Mouse (Mus musculus) heart, embryonic 11.5 days (tissue): ENCODE results near the gene Gm49450. TPM values are rescaled to one million over a fixed set of nuclear protein-coding genes. Genes with fewer than 3 reads are reported as not detected.

Experiments
- ATAC-seq: fragments of 200-750 bp; cut with Nextera tagmentation; replicated peaks from 2 replicates; pipeline ENCODE4 v1.8.0; 2017; ENCODE audit warnings: moderate library complexity; ENCODE audit not compliant: insufficient number of reproducible peaks, low FRiP score, low TSS enrichment
- H3K27ac ChIP-seq: fragments of 300-500 bp; sonication (generic); 2 replicates; pipeline ENCODE4 v1.5.1; 2014; ENCODE audit warnings: mild to moderate bottlenecking, low read depth, low read length
- H3K27me3 ChIP-seq: fragments of 300-500 bp; sonication (generic); 2 replicates; pipeline ENCODE4 v1.6.1; 2014; ENCODE audit warnings: mild to moderate bottlenecking, low read length, mixed read lengths; ENCODE audit not compliant: control insufficient read depth, insufficient read depth
- H3K36me3 ChIP-seq: fragments of 300-500 bp; sonication (generic); 2 replicates; pipeline ENCODE4 v1.6.1; 2014; ENCODE audit warnings: mild to moderate bottlenecking, low read length, moderate library complexity, mixed read lengths; ENCODE audit not compliant: control insufficient read depth, insufficient read depth
- H3K4me1 ChIP-seq: fragments of 300-500 bp; sonication (generic); 2 replicates; pipeline ENCODE4 v1.6.1; 2014; ENCODE audit warnings: low read length; ENCODE audit not compliant: control insufficient read depth, insufficient read depth
- H3K4me2 ChIP-seq: fragments of 300-500 bp; sonication (generic); 2 replicates; pipeline ENCODE4 v1.6.1; 2014; ENCODE audit warnings: mild to moderate bottlenecking, moderate library complexity
- H3K4me3 ChIP-seq: fragments of 300-500 bp; sonication (generic); 2 replicates; pipeline ENCODE4 v1.5.1; 2014; ENCODE audit warnings: low read depth, low read length
- H3K9ac ChIP-seq: fragments of 300-500 bp; sonication (generic); 2 replicates; pipeline ENCODE4 v1.6.1; 2014; ENCODE audit warnings: mild to moderate bottlenecking, low read depth, low read length, moderate library complexity
- H3K9me3 ChIP-seq: fragments of 300-500 bp; sonication (generic); replicated peaks from 2 replicates; pipeline ENCODE4 v1.6.1; 2016; ENCODE audit warnings: low read length; ENCODE audit not compliant: control insufficient read depth
- WGBS: fragments of 180-500 bp; shearing (Covaris S2); extraction: QIAGEN DNeasy Blood & Tissue Kit; methylation state at CpG from one replicate; pipeline ENCODE4 v1.1.7; 2014; ENCODE audit not compliant: insufficient replicate concordance; 5-methylcytosine and 5-hydroxymethylcytosine counted together
- polyA plus RNA-seq: library from polyadenylated mRNA; unstranded; fragments of >200 nt; fragmentation: Nextera tagmentation; extraction: Ambion mirVana; gene quantifications from 2 replicates; pipeline ENCODE4 v1.2.1, GENCODE M21; 2014

The Gm49450 gene
- polyA plus RNA-seq, 1 experiment from 2014 or later: not detected

DNA sequence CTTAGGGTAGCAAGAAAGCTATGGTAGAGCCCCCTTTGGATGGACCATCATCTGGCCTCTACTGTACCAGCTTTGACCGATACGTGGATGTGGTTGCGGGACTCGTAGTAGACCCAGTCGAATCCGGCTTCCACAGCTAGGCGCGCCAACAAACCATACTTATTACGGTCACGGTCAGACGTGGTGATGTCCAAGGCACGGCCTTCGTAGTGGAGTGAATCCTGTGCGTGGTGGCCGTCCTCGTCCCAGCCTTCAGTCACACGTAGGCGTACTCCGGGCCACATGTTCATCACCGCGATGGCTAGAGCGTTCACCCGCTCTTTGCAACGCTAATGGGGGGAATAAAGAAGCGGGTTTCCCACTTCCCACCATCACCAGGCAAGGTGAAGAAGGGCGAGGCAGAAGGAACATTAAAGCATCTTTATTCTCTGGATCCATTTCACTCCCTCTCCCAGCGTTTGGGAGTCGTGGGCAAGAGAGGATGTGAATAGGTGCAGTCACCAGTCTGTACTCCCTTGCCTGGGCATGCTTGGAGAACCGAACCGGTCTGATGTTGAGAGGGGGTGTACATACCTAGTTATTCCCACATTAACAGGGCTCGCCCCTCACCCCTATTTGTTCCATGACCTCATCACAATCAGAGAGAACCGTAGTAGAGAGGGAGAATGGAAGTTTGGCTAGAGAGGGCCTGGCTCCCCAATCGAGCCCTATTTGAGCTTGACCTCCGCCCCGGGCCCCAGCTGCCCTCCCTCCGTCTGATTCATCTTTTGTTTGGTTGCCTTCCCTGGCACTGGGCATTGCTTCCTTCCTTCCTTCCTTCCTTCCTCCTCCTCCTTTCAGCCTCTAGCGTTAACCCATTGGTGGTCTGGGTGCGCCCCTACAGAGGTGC is 58.4 kb downstream of the Gm49450 start:
- no peak for ATAC-seq
- no peaks in the 10 kb centered on the region for H3K9me3 ChIP-seq
- peak overlapping the region; percentile 87; the same call in 1 of the 2 replicates for H3K27ac ChIP-seq
- H3K27me3 ChIP-seq: peaks cover 63% of the 10 kb centered on the region
- peaks cover 48% of the 10 kb centered on the region for H3K4me1 ChIP-seq
- H3K4me3 ChIP-seq: peak overlapping the region; percentile 61
- H3K36me3 ChIP-seq: no peaks in the 10 kb centered on the region
- WGBS: 4% methylated on average over 38 of the region's 38 CpGs
- peak overlapping the region; percentile 100 for H3K4me2 ChIP-seq
- peak overlapping the region; percentile 74 for H3K9ac ChIP-seq

DNA sequence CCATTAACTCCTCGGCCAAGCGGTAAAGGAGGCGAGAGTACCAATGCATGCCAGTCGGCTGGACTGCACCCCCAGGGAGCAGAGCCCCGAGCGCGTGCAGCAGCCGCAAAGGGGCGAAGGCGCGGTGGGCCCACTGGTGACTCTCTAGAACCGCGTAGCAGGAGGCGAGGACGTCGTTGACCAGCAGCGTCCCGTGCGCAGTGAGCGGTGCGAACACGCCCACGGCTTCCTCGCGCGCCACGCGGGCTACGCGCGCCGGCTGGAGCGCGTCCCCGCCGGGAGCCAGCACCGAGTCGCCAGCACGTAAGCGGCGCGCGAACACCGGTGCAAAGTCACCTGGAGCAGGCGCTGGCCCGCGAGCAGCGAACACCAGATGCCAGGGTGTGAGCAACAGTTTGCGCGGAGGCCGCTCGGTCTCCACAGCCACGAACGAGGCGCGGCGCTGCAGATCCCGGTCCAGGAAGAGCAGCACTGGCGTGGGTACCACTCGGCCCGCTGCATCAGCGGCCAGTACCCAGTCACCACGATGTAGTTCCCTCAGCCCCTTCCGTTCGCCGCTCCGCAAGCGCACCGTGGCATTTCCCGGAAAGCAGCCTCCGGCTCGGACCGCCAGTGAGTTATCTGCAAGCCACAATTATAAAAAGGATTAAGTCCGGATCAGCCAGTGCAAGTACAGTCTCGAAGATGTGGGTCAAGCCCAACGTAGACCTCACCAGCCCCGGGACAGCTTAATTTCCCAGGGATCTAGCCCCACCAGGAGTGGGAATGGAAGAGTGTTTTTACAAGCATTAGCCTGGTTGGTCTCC is 59.2 kb downstream of the Gm49450 start, which contains the start of gene Rhebl1:
Rhebl1 (minus strand) TSS at position 601 of the 806 bp plus-strand sequence.
- H3K27ac ChIP-seq: peak within 1 kb of the TSS; percentile 87
- no peaks in the 10 kb centered on the region for H3K36me3 ChIP-seq
- H3K9ac ChIP-seq: peak within 1 kb of the TSS; percentile 74
- ATAC-seq: no peak
- peak within 1 kb of the TSS; percentile 100 for H3K4me2 ChIP-seq
- WGBS: 1% methylated on average over 77 of the region's 77 CpGs
- H3K4me1 ChIP-seq: peaks cover 48% of the 10 kb centered on the region
- peaks cover 59% of the 10 kb centered on the region for H3K27me3 ChIP-seq
- H3K4me3 ChIP-seq: peak within 1 kb of the TSS; percentile 61
- H3K9me3 ChIP-seq: no peaks in the 10 kb centered on the region

DNA sequence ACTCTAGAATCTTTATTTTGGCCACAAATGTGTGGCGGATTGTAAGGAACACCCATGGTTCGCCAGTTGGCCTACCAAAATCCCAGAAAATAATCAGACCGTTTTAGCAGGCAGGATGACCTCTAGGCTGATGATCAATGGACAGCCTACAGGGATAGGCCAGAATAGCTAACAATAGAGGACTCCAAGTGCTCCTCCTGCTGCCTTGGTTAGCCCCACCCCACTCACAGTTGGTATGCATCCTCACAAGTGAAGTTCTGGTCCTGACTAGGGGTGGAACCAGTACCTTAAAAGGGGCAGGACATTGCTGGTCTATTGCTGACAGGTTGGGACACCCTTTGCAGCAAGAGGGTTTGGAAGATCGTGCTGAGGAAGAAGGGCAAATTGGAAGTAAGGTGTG is 60.3 kb downstream of the Gm49450 start:
- Histone ChIP-seq H3K9me3 (no peaks in the 10 kb centered on the region), H3K9ac (no peak overlapping the region), H3K27me3 (peaks cover 49% of the 10 kb centered on the region), H3K4me2 (no peak overlapping the region), H3K27ac (no peak overlapping the region), H3K4me1 (peaks cover 42% of the 10 kb centered on the region), H3K4me3 (peak overlapping the region; percentile 61; the same call in 1 of the 2 replicates), H3K36me3 (no peaks in the 10 kb centered on the region)
- 55% methylated on average over 4 of the region's 4 CpGs for whole genome bisulfite sequencing
- no peak for ATAC-seq

DNA sequence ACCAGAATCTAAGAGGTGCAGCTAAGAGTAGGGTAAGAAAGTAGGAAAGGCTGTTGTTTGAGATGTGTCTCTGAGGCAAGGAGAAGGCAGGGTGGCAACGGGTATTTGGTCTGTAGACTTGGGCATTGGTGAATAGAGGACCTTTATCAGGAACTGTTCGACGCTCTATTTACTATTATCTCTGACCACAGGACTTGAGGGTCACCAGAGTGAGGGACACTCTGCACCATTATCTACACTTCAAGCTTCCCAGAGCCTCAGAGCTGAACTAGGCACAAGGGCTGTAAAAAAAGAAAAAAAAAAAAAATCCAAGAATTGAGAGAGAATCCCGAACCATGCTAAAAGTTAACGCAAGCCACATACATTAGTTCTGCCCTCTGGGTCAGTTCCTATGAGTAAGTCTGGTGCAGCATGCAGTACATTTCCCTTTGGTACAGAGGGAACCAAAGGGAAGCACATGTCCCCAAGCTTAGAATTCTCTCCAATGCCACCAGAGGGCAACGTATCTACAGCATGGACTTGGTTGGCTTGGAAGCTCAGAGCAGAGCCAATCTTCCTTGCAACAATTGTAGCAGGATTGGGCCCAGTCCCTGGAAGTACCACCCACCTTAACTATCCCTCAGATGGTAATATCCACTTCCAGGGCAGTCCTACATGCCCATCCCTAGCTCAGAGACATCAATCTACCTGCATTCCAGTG is 61.3 kb downstream of the Gm49450 start:
- 23% methylated on average over 6 of the region's 6 CpGs for WGBS
- no peak overlapping the region for H3K9ac ChIP-seq
- no peak overlapping the region for H3K4me3 ChIP-seq
- no peak for ATAC-seq
- H3K9me3 ChIP-seq: no peaks in the 10 kb centered on the region
- H3K36me3 ChIP-seq: no peaks in the 10 kb centered on the region
- H3K27me3 ChIP-seq: peaks cover 39% of the 10 kb centered on the region
- peak overlapping the region; percentile 62 for H3K4me2 ChIP-seq
- no peak overlapping the region for H3K27ac ChIP-seq
- peaks cover 32% of the 10 kb centered on the region for H3K4me1 ChIP-seq

DNA sequence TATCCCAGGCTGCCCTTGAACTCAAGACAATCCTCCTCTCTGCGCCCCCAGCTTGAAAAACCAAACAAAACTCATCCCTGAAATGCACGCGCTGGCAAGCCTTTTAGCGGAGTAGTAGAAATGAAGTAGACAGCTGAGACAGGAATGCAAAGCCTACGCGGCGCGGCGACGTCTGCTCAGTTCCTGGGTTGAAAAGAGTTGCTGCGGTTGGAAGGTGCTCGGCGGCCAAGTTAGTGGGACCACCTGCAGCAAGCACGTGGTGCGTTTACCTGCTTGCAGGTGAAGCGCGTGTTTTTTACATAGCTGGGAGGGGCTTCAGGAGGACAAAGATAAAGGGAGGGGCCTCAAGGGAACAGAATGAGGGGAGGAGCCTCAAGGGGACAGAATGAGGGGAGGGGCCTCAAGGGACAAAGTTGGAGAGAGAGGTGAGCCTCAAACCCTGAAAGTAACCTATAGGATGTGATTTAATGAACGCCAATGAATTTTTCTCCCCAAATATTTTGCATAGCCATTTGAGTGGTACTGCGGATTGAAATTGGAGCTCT is 62.1 kb downstream of the Gm49450 start:
- H3K4me3 ChIP-seq: peak overlapping the region; percentile 28
- peaks cover 27% of the 10 kb centered on the region for H3K4me1 ChIP-seq
- WGBS: 9% methylated on average over 19 of the region's 19 CpGs
- no peak overlapping the region for H3K9ac ChIP-seq
- H3K36me3 ChIP-seq: no peaks in the 10 kb centered on the region
- peaks cover 34% of the 10 kb centered on the region for H3K27me3 ChIP-seq
- H3K9me3 ChIP-seq: no peaks in the 10 kb centered on the region
- no peak for ATAC-seq
- no peak overlapping the region for H3K27ac ChIP-seq
- peak overlapping the region; percentile 62 for H3K4me2 ChIP-seq

DNA sequence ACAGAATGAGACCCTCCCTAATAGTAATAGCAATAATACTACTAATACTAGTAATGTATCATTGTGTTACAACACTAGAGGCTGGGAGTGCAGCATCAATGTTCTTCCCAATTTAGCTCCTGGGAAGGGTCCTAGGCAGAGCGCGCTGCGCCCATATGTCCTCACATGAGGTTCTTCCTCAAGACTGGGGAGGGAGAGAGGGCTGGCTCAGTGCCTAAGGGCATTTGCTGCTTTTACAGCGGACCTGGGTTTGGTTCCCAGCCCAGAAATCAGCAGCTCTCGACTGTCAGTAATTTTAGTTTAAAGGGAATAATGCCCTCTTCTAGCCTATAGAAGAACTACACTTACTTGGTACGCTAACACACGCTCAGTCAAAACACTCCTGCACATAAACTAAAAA is 65.8 kb downstream of the Gm49450 start:
- Histone ChIP-seq H3K4me2 (no peak overlapping the region), H3K27ac (no peak overlapping the region), H3K9ac (no peak overlapping the region), H3K36me3 (no peaks in the 10 kb centered on the region), H3K4me3 (no peak overlapping the region), H3K27me3 (no peaks in the 10 kb centered on the region; the same call in 1 of the 2 replicates), H3K4me1 (no peaks in the 10 kb centered on the region), H3K9me3 (no peaks in the 10 kb centered on the region)
- no peak for ATAC-seq
- WGBS: 81% methylated on average over 7 of the region's 7 CpGs

DNA sequence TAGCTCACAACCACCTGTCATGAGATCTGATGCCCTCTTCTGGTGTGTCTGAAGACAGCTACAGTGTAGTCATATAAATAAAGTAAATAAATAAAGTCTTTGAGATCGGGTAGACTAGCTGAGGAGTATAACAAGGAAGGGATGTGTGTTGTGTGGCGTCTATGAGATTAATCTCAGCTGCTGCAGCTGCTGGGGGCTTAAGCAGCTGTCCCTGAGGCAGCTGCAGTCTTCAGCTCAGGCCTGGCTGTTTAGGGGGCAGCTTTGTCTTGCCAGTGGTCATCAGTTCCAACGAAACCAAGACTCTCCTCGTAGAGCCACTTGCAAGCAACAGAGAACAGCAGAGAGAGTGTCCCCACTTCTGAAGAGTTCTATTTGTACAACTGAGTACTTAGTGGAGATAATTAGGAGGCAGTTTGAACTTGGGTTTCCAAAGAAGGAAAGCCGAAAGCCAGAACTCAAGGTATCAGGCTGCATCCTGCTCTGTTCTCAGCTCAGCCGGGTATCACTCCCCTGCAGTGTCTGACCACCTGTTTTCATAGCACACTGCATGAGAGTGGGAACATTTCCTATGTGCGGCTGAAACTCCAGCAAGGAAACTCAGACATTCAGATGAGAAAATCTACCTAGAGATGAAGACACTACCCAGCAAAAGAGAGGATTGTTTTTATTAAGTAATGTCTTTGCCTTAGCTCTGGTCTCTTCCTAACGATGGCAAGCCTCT is 66.5 kb downstream of the Gm49450 start:
- no peak for ATAC-seq
- 59% methylated on average over 8 of the region's 8 CpGs for WGBS
- H3K4me1 ChIP-seq: peaks cover 1% of the 10 kb centered on the region; the same call in 1 of the 2 replicates

More for the DNA sequence above, 66.5 kb downstream of the Gm49450 start:
- Histone ChIP-seq H3K9me3 (no peaks in the 10 kb centered on the region), H3K27ac (no peak overlapping the region), H3K4me3 (no peak overlapping the region), H3K9ac (no peak overlapping the region), H3K27me3 (no peaks in the 10 kb centered on the region; the same call in 1 of the 2 replicates), H3K4me2 (no peak overlapping the region), H3K36me3 (no peaks in the 10 kb centered on the region)
